Mouse (Mus musculus): ENCODE measurements at regions not wholly inside any gene's neighbourhood (a gene's known extent, or its start where the extent isn't known, plus 50 kb on each side); places are given as distances from the start of the nearest gene placed in this dataset.

DNA sequence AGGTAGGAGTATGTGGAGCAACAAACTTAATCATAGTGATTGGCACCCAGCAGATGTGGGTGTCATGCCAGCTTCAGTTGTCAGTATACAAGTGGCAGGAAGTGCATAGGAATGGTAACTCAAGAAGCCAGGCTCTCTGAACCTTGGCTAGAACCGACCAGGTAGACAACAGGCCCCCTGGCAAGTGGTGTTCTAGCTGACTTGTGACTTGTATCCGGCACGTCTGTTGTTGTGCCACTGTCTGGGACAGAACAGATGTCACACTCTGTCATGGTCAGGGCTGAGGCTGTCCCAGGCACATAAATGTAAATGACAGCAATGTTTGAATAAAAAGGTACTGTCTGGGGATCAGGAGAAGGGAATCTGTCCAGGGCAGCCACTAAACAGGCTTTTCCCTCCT is 316.0 kb downstream of the Gm49356 start:
- TF ChIP-seq POLR2A (IDR thresholded peaks at IDR 0.05; ENCODE audit: low read depth, low read length) (no peak), CTCF (IDR thresholded peaks at IDR 0.05; ENCODE audit: borderline replicate concordance, insufficient read depth, low read length) (no peak)
